Mouse (Mus musculus) E14TG2a.4 (cell line): Measurements from ENCODE around the gene Oas1d.

Experiments used
- CTCF ChIP-seq: conservative IDR thresholded peaks from 2 replicates; pipeline ENCODE4 v1.5.1; 2014; ENCODE audit warnings: low read length
- NANOG ChIP-seq: IDR thresholded peaks from 2 replicates; pipeline ENCODE4 v1.6.1; 2014; ENCODE audit warnings: borderline replicate concordance, low read length, mixed read lengths
- POU5F1 ChIP-seq: IDR thresholded peaks from 2 replicates; pipeline ENCODE4 v1.6.1; 2014; ENCODE audit warnings: low read length, borderline replicate concordance

DNA sequence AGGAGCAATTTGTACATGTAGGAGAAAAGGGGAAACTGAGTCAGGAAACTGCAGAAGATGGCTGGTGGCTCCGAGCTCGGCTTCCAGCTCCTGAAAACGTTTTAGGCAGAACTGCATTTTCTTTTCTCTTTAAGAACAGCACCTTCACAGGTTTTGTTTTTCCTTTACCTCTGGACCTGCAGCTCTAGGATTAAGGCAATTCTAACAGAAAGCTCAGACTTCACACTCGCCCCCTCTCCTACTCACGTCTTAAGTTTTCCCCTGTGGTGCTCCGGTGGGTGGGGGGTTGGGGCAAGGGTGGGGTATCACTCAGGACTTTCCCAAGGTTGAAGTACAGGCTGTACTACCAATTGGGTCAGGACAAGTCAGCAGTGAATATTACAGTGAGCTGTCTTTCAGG lies 26.5 kb upstream of the Oas1d start:
- no peak for TF ChIP-seq CTCF
- no peak for TF ChIP-seq NANOG
- no peak for TF ChIP-seq POU5F1
